Mouse (Mus musculus): ENCODE results near the gene Slc35a1. TPM values are rescaled to one million over a fixed set of nuclear protein-coding genes. Genes with fewer than 3 reads are reported as not detected.

The Slc35a1 gene
- polyA plus RNA-seq, 1 experiment from 2014 or later = 54.8 TPM

- Histone ChIP-seq H3K27ac (ENCODE audit: low read length) (no peak overlapping the region), H3K4me1 (replicated peaks; ENCODE audit: control insufficient read depth, insufficient read depth, low read length) (no peaks in the 10 kb centered on the region), H3K4me3 (replicated peaks; ENCODE audit: low read length) (no peak overlapping the region), H3K4me2 (ENCODE audit: low read length) (no peak overlapping the region), H3K9me3 (ENCODE audit: control insufficient read depth, low read length) (no peaks in the 10 kb centered on the region), H3K9ac (replicated peaks; ENCODE audit: low read depth, low read length) (no peak overlapping the region), H3K36me3 (ENCODE audit: control insufficient read depth, insufficient read depth) (peaks cover 13% of the 10 kb centered on the region), H3K27me3 (replicated peaks; ENCODE audit: control insufficient read depth, insufficient read depth, low read length) (no peaks in the 10 kb centered on the region)
- 84% methylated on average over 5 of the region's 5 CpGs for WGBS
- no peak for ATAC-seq
Observed at GRCm38 (mm10) chr4:34636036-34636435, 51.2 kb downstream of the Slc35a1 start.

- Histone ChIP-seq H3K4me1 (replicated peaks; ENCODE audit: control insufficient read depth, insufficient read depth, low read length) (no peaks in the 10 kb centered on the region), H3K4me3 (replicated peaks; ENCODE audit: low read length) (no peak overlapping the region), H3K4me2 (ENCODE audit: low read length) (no peak overlapping the region), H3K27me3 (replicated peaks; ENCODE audit: control insufficient read depth, insufficient read depth, low read length) (no peaks in the 10 kb centered on the region), H3K9ac (replicated peaks; ENCODE audit: low read depth, low read length) (no peak overlapping the region), H3K27ac (ENCODE audit: low read length) (no peak overlapping the region), H3K36me3 (ENCODE audit: control insufficient read depth, insufficient read depth) (peaks cover 8% of the 10 kb centered on the region), H3K9me3 (ENCODE audit: control insufficient read depth, low read length) (no peaks in the 10 kb centered on the region)
- ATAC-seq = no peak
- WGBS = 96% methylated on average over 7 of the region's 7 CpGs
Observed at GRCm38 (mm10) chr4:34634129-34634528, 53.1 kb downstream of the Slc35a1 start.

GRCm38 (mm10) chr4:34629956-34630355, 57.3 kb downstream of the Slc35a1 start:
- no peak overlapping the region for H3K9ac ChIP-seq (replicated peaks; ENCODE audit: low read depth, low read length)
- H3K9me3 ChIP-seq (ENCODE audit: control insufficient read depth, low read length) = no peaks in the 10 kb centered on the region
- H3K4me3 ChIP-seq (replicated peaks; ENCODE audit: low read length) = no peak overlapping the region
- H3K27ac ChIP-seq (ENCODE audit: low read length) = no peak overlapping the region
- no peak overlapping the region for H3K4me2 ChIP-seq (ENCODE audit: low read length)
- WGBS = 90% methylated on average over 1 of the region's 1 CpGs
- H3K36me3 ChIP-seq (ENCODE audit: control insufficient read depth, insufficient read depth) = peaks cover 8% of the 10 kb centered on the region
- no peaks in the 10 kb centered on the region for H3K27me3 ChIP-seq (replicated peaks; ENCODE audit: control insufficient read depth, insufficient read depth, low read length)
- no peaks in the 10 kb centered on the region for H3K4me1 ChIP-seq (replicated peaks; ENCODE audit: control insufficient read depth, insufficient read depth, low read length)
- no peak for ATAC-seq

- Histone ChIP-seq H3K4me3 (replicated peaks; ENCODE audit: low read length) (no peak overlapping the region), H3K36me3 (ENCODE audit: control insufficient read depth, insufficient read depth) (peaks cover 10% of the 10 kb centered on the region), H3K4me1 (replicated peaks; ENCODE audit: control insufficient read depth, insufficient read depth, low read length) (no peaks in the 10 kb centered on the region), H3K9me3 (ENCODE audit: control insufficient read depth, low read length) (no peaks in the 10 kb centered on the region), H3K9ac (replicated peaks; ENCODE audit: low read depth, low read length) (no peak overlapping the region), H3K27ac (ENCODE audit: low read length) (no peak overlapping the region), H3K27me3 (replicated peaks; ENCODE audit: control insufficient read depth, insufficient read depth, low read length) (no peaks in the 10 kb centered on the region), H3K4me2 (ENCODE audit: low read length) (no peak overlapping the region)
- ATAC-seq = no peak
- 93% methylated on average over 6 of the region's 6 CpGs for WGBS
Observed at GRCm38 (mm10) chr4:34626401-34626800, 60.8 kb downstream of the Slc35a1 start.

GRCm38 (mm10) chr4:34625556-34625955, 61.7 kb downstream of the Slc35a1 start:
- Histone ChIP-seq H3K27me3 (replicated peaks; ENCODE audit: control insufficient read depth, insufficient read depth, low read length) (no peaks in the 10 kb centered on the region), H3K27ac (ENCODE audit: low read length) (no peak overlapping the region), H3K9me3 (ENCODE audit: control insufficient read depth, low read length) (no peaks in the 10 kb centered on the region), H3K36me3 (ENCODE audit: control insufficient read depth, insufficient read depth) (peaks cover 6% of the 10 kb centered on the region), H3K4me2 (ENCODE audit: low read length) (no peak overlapping the region), H3K9ac (replicated peaks; ENCODE audit: low read depth, low read length) (no peak overlapping the region), H3K4me3 (replicated peaks; ENCODE audit: low read length) (no peak overlapping the region), H3K4me1 (replicated peaks; ENCODE audit: control insufficient read depth, insufficient read depth, low read length) (no peaks in the 10 kb centered on the region)
- 91% methylated on average over 4 of the region's 4 CpGs for WGBS
- ATAC-seq = no peak

GRCm38 (mm10) chr4:34616146-34616545, 71.1 kb downstream of the Slc35a1 start:
- no peaks in the 10 kb centered on the region for H3K9me3 ChIP-seq (ENCODE audit: control insufficient read depth, low read length)
- peak overlapping the region; percentile 98 for H3K4me2 ChIP-seq (ENCODE audit: low read length)
- H3K4me3 ChIP-seq (replicated peaks; ENCODE audit: low read length) = no peak overlapping the region
- peaks cover 25% of the 10 kb centered on the region for H3K4me1 ChIP-seq (replicated peaks; ENCODE audit: control insufficient read depth, insufficient read depth, low read length)
- WGBS = 41% methylated on average over 8 of the region's 8 CpGs
- H3K27ac ChIP-seq (ENCODE audit: low read length) = no peak overlapping the region
- H3K27me3 ChIP-seq (replicated peaks; ENCODE audit: control insufficient read depth, insufficient read depth, low read length) = no peaks in the 10 kb centered on the region
- peak overlapping the region; percentile 91; the same call in 1 of the 2 replicates for H3K9ac ChIP-seq (replicated peaks; ENCODE audit: low read depth, low read length)
- no peak for ATAC-seq
- no peaks in the 10 kb centered on the region for H3K36me3 ChIP-seq (ENCODE audit: control insufficient read depth, insufficient read depth)

- peak; percentile 10 for ATAC-seq
- Histone ChIP-seq H3K27me3 (replicated peaks; ENCODE audit: control insufficient read depth, insufficient read depth, low read length) (no peaks in the 10 kb centered on the region), H3K9me3 (ENCODE audit: control insufficient read depth, low read length) (no peaks in the 10 kb centered on the region), H3K9ac (replicated peaks; ENCODE audit: low read depth, low read length) (peak overlapping the region; percentile 91), H3K36me3 (ENCODE audit: control insufficient read depth, insufficient read depth) (no peaks in the 10 kb centered on the region), H3K27ac (ENCODE audit: low read length) (no peak overlapping the region; the same call in none of the 2 replicates), H3K4me3 (replicated peaks; ENCODE audit: low read length) (peak overlapping the region; percentile 79), H3K4me2 (ENCODE audit: low read length) (peak overlapping the region; percentile 98), H3K4me1 (replicated peaks; ENCODE audit: control insufficient read depth, insufficient read depth, low read length) (peaks cover 25% of the 10 kb centered on the region)
- WGBS = 1% methylated on average over 13 of the region's 13 CpGs
Observed at GRCm38 (mm10) chr4:34615303-34615702, 71.9 kb downstream of the Slc35a1 start.

- H3K4me1 ChIP-seq (replicated peaks; ENCODE audit: control insufficient read depth, insufficient read depth, low read length) = peaks cover 25% of the 10 kb centered on the region
- no peaks in the 10 kb centered on the region for H3K36me3 ChIP-seq (ENCODE audit: control insufficient read depth, insufficient read depth)
- peak; percentile 100 for ATAC-seq
- peak within 1 kb of the TSS; percentile 79 for H3K4me3 ChIP-seq (replicated peaks; ENCODE audit: low read length)
- peak within 1 kb of the TSS; percentile 91 for H3K9ac ChIP-seq (replicated peaks; ENCODE audit: low read depth, low read length)
- peak within 1 kb of the TSS; percentile 90 for H3K27ac ChIP-seq (ENCODE audit: low read length)
- H3K9me3 ChIP-seq (ENCODE audit: control insufficient read depth, low read length) = no peaks in the 10 kb centered on the region
- peak within 1 kb of the TSS; percentile 98 for H3K4me2 ChIP-seq (ENCODE audit: low read length)
- WGBS = under 1% methylated on average over 42 of the region's 42 CpGs
- no peaks in the 10 kb centered on the region for H3K27me3 ChIP-seq (replicated peaks; ENCODE audit: control insufficient read depth, insufficient read depth, low read length)
Observed at GRCm38 (mm10) chr4:34614630-34615094, 72.6 kb downstream of the Slc35a1 start, which contains the start of the genes Orc3 and Rars2. Orc3 (minus strand) TSS chr4:34614944. Rars2 (plus strand) TSS chr4:34614957.

GRCm38 (mm10) chr4:34613571-34614145, 73.6 kb downstream of the Slc35a1 start:
- ATAC-seq = no peak
- H3K4me3 ChIP-seq (replicated peaks; ENCODE audit: low read length) = peak overlapping the region; percentile 79
- peak overlapping the region; percentile 75 for H3K4me2 ChIP-seq (ENCODE audit: low read length)
- H3K36me3 ChIP-seq (ENCODE audit: control insufficient read depth, insufficient read depth) = no peaks in the 10 kb centered on the region
- WGBS = 59% methylated on average over 6 of the region's 6 CpGs
- peaks cover 25% of the 10 kb centered on the region for H3K4me1 ChIP-seq (replicated peaks; ENCODE audit: control insufficient read depth, insufficient read depth, low read length)
- no peaks in the 10 kb centered on the region for H3K9me3 ChIP-seq (ENCODE audit: control insufficient read depth, low read length)
- H3K9ac ChIP-seq (replicated peaks; ENCODE audit: low read depth, low read length) = no peak overlapping the region; the same call in 1 of the 2 replicates
- no peak overlapping the region for H3K27ac ChIP-seq (ENCODE audit: low read length)
- no peaks in the 10 kb centered on the region for H3K27me3 ChIP-seq (replicated peaks; ENCODE audit: control insufficient read depth, insufficient read depth, low read length)

All from forebrain, embryonic 16.5 days (tissue).